Mouse (Mus musculus) adrenal gland, postnatal 14 days (tissue): Measurements from ENCODE around the gene L3hypdh. TPM values are rescaled to one million over a fixed set of nuclear protein-coding genes. Genes with fewer than 3 reads are reported as not detected.

ENCODE experiments used
- DNase-seq: peaks from one replicate; pipeline ENCODE4 v3.0.0; 2021; ENCODE audit warnings: mixed read lengths
- long read RNA-seq, 2 experiments: library from polyadenylated mRNA; stranded (forward); transcript quantifications; one replicate each; pipeline ENCODE4 v2.0.0; 2021
- total RNA-seq: library from RNA; stranded (reverse); gene quantifications from 2 replicates; pipeline ENCODE4 v1.2.3, GENCODE M21; 2021

Gene L3hypdh
- total RNA-seq, result 29.9 and 31.3 TPM in 2 replicates
- long read RNA-seq, experiment 1, transcript L3hypdh-201 (5 exons, 1,831 nt), result major isoform, 46 of 50 reads
- long read RNA-seq, experiment 1, partial matches to known transcripts, result 0 of 50 reads
- long read RNA-seq, experiment 1, other reads (novel, unspliced or antisense), result 4 of 50 reads
- long read RNA-seq, experiment 2, transcript L3hypdh-201 (5 exons, 1,831 nt), result major isoform, 35 of 43 reads
- long read RNA-seq, experiment 2, partial matches to known transcripts, result 1 of 43 reads
- long read RNA-seq, experiment 2, other reads (novel, unspliced or antisense), result 7 of 43 reads

- DNase-seq, result peak; percentile 100
Measured at GRCm38 (mm10) chr12:72085329-72086165, at the start of gene L3hypdh, which contains the start of gene Jkamp. Gene L3hypdh (minus strand): TSS chr12:72085439. Gene Jkamp (plus strand): TSS chr12:72085589.

GRCm38 (mm10) chr12:72129203-72129602 is 44.0 kb upstream of the L3hypdh start:
- DNase-seq, result no peak

- no peak for DNase-seq
Measured at GRCm38 (mm10) chr12:72115686-72116345, 30.6 kb upstream of the L3hypdh start.

GRCm38 (mm10) chr12:72115126-72115525 is 29.9 kb upstream of the L3hypdh start:
- DNase-seq, result no peak

- DNase-seq, result peak; percentile 75
Measured at GRCm38 (mm10) chr12:72104525-72105281, 19.5 kb upstream of the L3hypdh start.

- DNase-seq, result no peak
Measured at GRCm38 (mm10) chr12:72104027-72104426, 18.8 kb upstream of the L3hypdh start.

GRCm38 (mm10) chr12:72102776-72103175 is 17.5 kb upstream of the L3hypdh start:
- DNase-seq, result no peak

GRCm38 (mm10) chr12:72096966-72097365 is 11.7 kb upstream of the L3hypdh start:
- DNase-seq, result no peak

- no peak for DNase-seq
Measured at GRCm38 (mm10) chr12:72089802-72090201, 4.6 kb upstream of the L3hypdh start.

- peak; percentile 29 for DNase-seq
Measured at GRCm38 (mm10) chr12:72086166-72086825, 1.1 kb upstream of the L3hypdh start.

- no peak for DNase-seq
Measured at GRCm38 (mm10) chr12:72085024-72085328, 263 bp downstream of the L3hypdh start.

GRCm38 (mm10) chr12:72084261-72085023 is 797 bp downstream of the L3hypdh start:
- peak; percentile 74 for DNase-seq

- no peak for DNase-seq
Measured at GRCm38 (mm10) chr12:72083265-72083664, 2.0 kb downstream of the L3hypdh start.

GRCm38 (mm10) chr12:72082370-72082769 is 2.9 kb downstream of the L3hypdh start:
- DNase-seq, result peak; percentile 69

GRCm38 (mm10) chr12:72081961-72082360 is 3.3 kb downstream of the L3hypdh start:
- no peak for DNase-seq

- DNase-seq, result peak; percentile 20
Measured at GRCm38 (mm10) chr12:72078248-72078647, 7.0 kb downstream of the L3hypdh start.

GRCm38 (mm10) chr12:72070327-72071269 is 14.6 kb downstream of the L3hypdh start, which contains the start of gene Gpr135:
Gene Gpr135 (minus strand): TSS chr12:72071125.
- peak; percentile 90 for DNase-seq

GRCm38 (mm10) chr12:72069626-72070326 is 15.5 kb downstream of the L3hypdh start:
- DNase-seq, result no peak

GRCm38 (mm10) chr12:72057780-72058179 is 27.5 kb downstream of the L3hypdh start:
- DNase-seq, result no peak
